Comparison of ENCODE assay signal across 12 mouse cellular contexts in genomic region chr8:86707873-86708272, GRCm38 (mm10). TPM values are rescaled to one million over a fixed set of nuclear protein-coding genes. Genes with fewer than 3 reads are reported as not detected.
DNase-seq lines count a peak whose midpoint lies in the region; ATAC-seq lines count a peak whose summit lies in the region.
"Had no signal": no experiment of that assay in that cellular context is flagged by ENCODE, and none has a peak within 500 bp of the region (broad histone marks: within the 10 kb centered on the region; RNA-seq: fewer than 3 reads in every experiment).

No protein-coding gene starts in this region.

- peak; percentile 82 for ATAC-seq in megakaryocyte, adult 5-6 weeks (ENCODE audit: poor library complexity, severe bottlenecking)
- ATAC-seq in forebrain, embryonic 13.5 days, result no peak

- peak; percentile 69 for DNase-seq in right cerebral cortex, adult 18-20 months
- DNase-seq in right cerebral cortex, postnatal 4 days, result no peak
- peak; percentile 78 for DNase-seq in c-Kit-positive CD71-positive TER-119-positive erythroid progenitor cells, embryonic 14.5 days (ENCODE audit: low spot score)
- peak; percentile 86 for DNase-seq in thymus, postnatal 25 days
- no peak for DNase-seq in midbrain, embryonic 10.5 days (ENCODE audit: low spot score)
- no peak for DNase-seq in layer of hippocampus, adult 9-10 months (ENCODE audit: low spot score)

- WGBS in forebrain, embryonic 13.5 days, result 73% methylated on average over 4 of the region's 4 CpGs
- WGBS in midbrain, embryonic 10.5 days, result 73% methylated on average over 4 of the region's 4 CpGs

- H3K27ac ChIP-seq in forebrain, embryonic 13.5 days, result no peak overlapping the region
- no peak overlapping the region for H3K27ac ChIP-seq in midbrain, embryonic 10.5 days (replicated peaks)
- H3K27ac ChIP-seq: embryonic facial prominence, embryonic 10.5 days; kidney, postnatal 0 days; limb, embryonic 12.5 days; midbrain, embryonic 12.5 days had no signal

- H3K4me1 ChIP-seq in forebrain, embryonic 13.5 days, result peaks cover 7% of the 10 kb centered on the region
- H3K4me1 ChIP-seq in midbrain, embryonic 10.5 days, result no peaks in the 10 kb centered on the region
- H3K4me1 ChIP-seq: limb, embryonic 12.5 days had no signal

- no peak overlapping the region for H3K4me3 ChIP-seq in forebrain, embryonic 13.5 days
- no peak overlapping the region for H3K4me3 ChIP-seq in midbrain, embryonic 10.5 days
- H3K4me3 ChIP-seq: embryonic facial prominence, embryonic 10.5 days; limb, embryonic 12.5 days; midbrain, embryonic 12.5 days had no signal

- H3K9me3 ChIP-seq in forebrain, embryonic 13.5 days (replicated peaks), result no peaks in the 10 kb centered on the region
- no peaks in the 10 kb centered on the region for H3K9me3 ChIP-seq in midbrain, embryonic 10.5 days (replicated peaks)
- H3K9me3 ChIP-seq: embryonic facial prominence, embryonic 10.5 days; limb, embryonic 12.5 days; midbrain, embryonic 12.5 days had no signal

- peaks cover 15% of the 10 kb centered on the region for H3K36me3 ChIP-seq in forebrain, embryonic 13.5 days (ENCODE audit: poor library complexity, severe bottlenecking)
- peaks cover 20% of the 10 kb centered on the region for H3K36me3 ChIP-seq in midbrain, embryonic 10.5 days

- H3K9ac ChIP-seq in forebrain, embryonic 13.5 days, result no peak overlapping the region
- H3K9ac ChIP-seq: limb, embryonic 12.5 days; midbrain, embryonic 12.5 days had no signal

- no peaks in the 10 kb centered on the region for H3K27me3 ChIP-seq in forebrain, embryonic 13.5 days
- H3K27me3 ChIP-seq in midbrain, embryonic 10.5 days (ENCODE audit: low read depth, poor library complexity, severe bottlenecking), result no peaks in the 10 kb centered on the region
- H3K27me3 ChIP-seq: limb, embryonic 12.5 days; midbrain, embryonic 12.5 days had no signal

- H3K4me2 ChIP-seq in forebrain, embryonic 13.5 days, result no peak overlapping the region
- H3K4me2 ChIP-seq: limb, embryonic 12.5 days; midbrain, embryonic 12.5 days had no signal

RNA-seq across cellular contexts. Expression of gene Gm10638, which starts 37.6 kb away (rescaled TPM):
- total RNA-seq in megakaryocyte, adult 5-6 weeks (2015), result not detected in 2 replicates
- not detected in 2 replicates for total RNA-seq in megakaryocyte, adult 5-6 weeks (2017)
- 5.7 and 7.9 TPM in 2 replicates for polyA plus RNA-seq in forebrain, embryonic 13.5 days (2015; fragmentation: Nextera tagmentation; extraction: Ambion mirVana)
- 4.7 and 5.6 TPM in 2 replicates for polyA plus RNA-seq in midbrain, embryonic 10.5 days (2016; fragmentation: Nextera tagmentation; extraction: Ambion mirVana)

RNA-seq across cellular contexts. Expression of gene Siah1a, which starts 37.9 kb away (rescaled TPM):
- total RNA-seq in megakaryocyte, adult 5-6 weeks (2015), result 14.2 and 16.3 TPM in 2 replicates
- 14.6 and 15.2 TPM in 2 replicates for total RNA-seq in megakaryocyte, adult 5-6 weeks (2017)
- 87.9 and 89.6 TPM in 2 replicates for polyA plus RNA-seq in forebrain, embryonic 13.5 days (2015; fragmentation: Nextera tagmentation; extraction: Ambion mirVana)
- 55.1 and 56.8 TPM in 2 replicates for polyA plus RNA-seq in midbrain, embryonic 10.5 days (2016; fragmentation: Nextera tagmentation; extraction: Ambion mirVana)

Comparison
In these comparisons a context has a peak if more than half of its experiments do, and no peak if none do; other contexts are left out.
1. DNase-seq: peak in right cerebral cortex, adult 18-20 months (single experiment), c-Kit-positive CD71-positive TER-119-positive erythroid progenitor cells, embryonic 14.5 days (single experiment) and thymus, postnatal 25 days (single experiment); none in right cerebral cortex, postnatal 4 days (single experiment), midbrain, embryonic 10.5 days (single experiment) and layer of hippocampus, adult 9-10 months (single experiment).